Mouse (Mus musculus): ENCODE results near the gene Eif4g3.

GRCm38 (mm10) chr4:138046371-138046770, 53.5 kb downstream of the Eif4g3 start:
- TF ChIP-seq GATA1 (IDR thresholded peaks at IDR 0.05; ENCODE audit: borderline replicate concordance, low read length) (no peak), FLI1 (IDR thresholded peaks at IDR 0.05; ENCODE audit: low read length) (no peak)
